Mouse (Mus musculus): ENCODE results near the gene Lmcd1.

Lmcd1 gene

GRCm38 (mm10) chr6:112350452-112350851 is 76.9 kb downstream of the Lmcd1 start:
- no peak for DNase-seq (ENCODE audit: low read depth, low spot score)

- no peak for DNase-seq (ENCODE audit: low read depth, low spot score)
Measured at GRCm38 (mm10) chr6:112359341-112359740, 85.8 kb downstream of the Lmcd1 start.

- no peak for DNase-seq (ENCODE audit: low read depth, low spot score)
Measured at GRCm38 (mm10) chr6:112360676-112361075, 87.1 kb downstream of the Lmcd1 start.

- peak; percentile 68 for DNase-seq (ENCODE audit: low read depth, low spot score)
Measured at GRCm38 (mm10) chr6:112362349-112362958, 88.9 kb downstream of the Lmcd1 start.

- peak; percentile 63 for DNase-seq (ENCODE audit: low read depth, low spot score)
Measured at GRCm38 (mm10) chr6:112364581-112364980, 91.0 kb downstream of the Lmcd1 start.

- DNase-seq (ENCODE audit: low read depth, low spot score) = no peak
Measured at GRCm38 (mm10) chr6:112365294-112365693, 91.7 kb downstream of the Lmcd1 start.

- DNase-seq (ENCODE audit: low read depth, low spot score) = peak; percentile 69
Measured at GRCm38 (mm10) chr6:112373886-112374585, 100.5 kb downstream of the Lmcd1 start.

- no peak for DNase-seq (ENCODE audit: low read depth, low spot score)
Measured at GRCm38 (mm10) chr6:112375661-112376392, 102.3 kb downstream of the Lmcd1 start.

- no peak for DNase-seq (ENCODE audit: low read depth, low spot score)
Measured at GRCm38 (mm10) chr6:112379054-112379453, 105.5 kb downstream of the Lmcd1 start.
